Mouse (Mus musculus) midbrain, embryonic 16.5 days (tissue): ENCODE data around the gene Scg3. TPM values are rescaled to one million over a fixed set of nuclear protein-coding genes. Genes with fewer than 3 reads are reported as not detected.

Experiments
- ATAC-seq: fragments of 200-750 bp; cut with Nextera tagmentation; 2 replicates; pipeline ENCODE4 v1.8.0; 2017; ENCODE audit warnings: moderate TSS enrichment
- H3K27ac ChIP-seq: fragments of 300-500 bp; sonication (generic); 2 replicates; pipeline ENCODE4 v1.5.1; 2014; ENCODE audit warnings: mild to moderate bottlenecking, low read length, mixed read lengths
- H3K27me3 ChIP-seq: fragments of 300-500 bp; sonication (generic); 2 replicates; pipeline ENCODE4 v1.6.1; 2014; ENCODE audit warnings: low read depth, low read length, mixed read lengths; ENCODE audit not compliant: control insufficient read depth, insufficient read depth
- H3K36me3 ChIP-seq: fragments of 300-500 bp; sonication (generic); 2 replicates; pipeline ENCODE4 v1.6.1; 2014; ENCODE audit warnings: mild to moderate bottlenecking, low read length, moderate library complexity, mixed read lengths; ENCODE audit not compliant: control insufficient read depth, insufficient read depth
- H3K4me1 ChIP-seq: fragments of 300-500 bp; sonication (generic); 2 replicates; pipeline ENCODE4 v1.6.1; 2014; ENCODE audit warnings: mild to moderate bottlenecking, low read length, mixed read lengths; ENCODE audit not compliant: control insufficient read depth, insufficient read depth
- H3K4me2 ChIP-seq: fragments of 300-500 bp; sonication (generic); 2 replicates; pipeline ENCODE4 v1.6.1; 2014; ENCODE audit warnings: mild to moderate bottlenecking, low read length, mixed read lengths
- H3K4me3 ChIP-seq: fragments of 300-500 bp; sonication (generic); 2 replicates; pipeline ENCODE4 v1.5.1; 2014; ENCODE audit warnings: low read depth, mild to moderate bottlenecking, low read length, moderate library complexity, mixed read lengths
- H3K9ac ChIP-seq: fragments of 300-500 bp; sonication (generic); 2 replicates; pipeline ENCODE4 v1.6.1; 2014; ENCODE audit warnings: low read depth, low read length, mixed read lengths
- H3K9me3 ChIP-seq: fragments of 300-500 bp; sonication (generic); replicated peaks from 2 replicates; pipeline ENCODE4 v1.6.1; 2014; ENCODE audit warnings: mild to moderate bottlenecking, low read length, mixed read lengths; ENCODE audit not compliant: control insufficient read depth, poor library complexity, severe bottlenecking
- WGBS: fragments of 180-500 bp; shearing (Covaris S2); extraction: QIAGEN DNeasy Blood & Tissue Kit; methylation state at CpG from one replicate; pipeline ENCODE4 v1.1.7; 2014; 5-methylcytosine and 5-hydroxymethylcytosine counted together
- polyA plus RNA-seq: library from polyadenylated mRNA; unstranded; fragments of >200 nt; fragmentation: Nextera tagmentation; extraction: Ambion mirVana; gene quantifications from 2 replicates; pipeline ENCODE4 v1.2.1, GENCODE M21; 2015

Scg3 gene
- polyA plus RNA-seq, 1 experiment from 2014 or later = 134 TPM

DNA sequence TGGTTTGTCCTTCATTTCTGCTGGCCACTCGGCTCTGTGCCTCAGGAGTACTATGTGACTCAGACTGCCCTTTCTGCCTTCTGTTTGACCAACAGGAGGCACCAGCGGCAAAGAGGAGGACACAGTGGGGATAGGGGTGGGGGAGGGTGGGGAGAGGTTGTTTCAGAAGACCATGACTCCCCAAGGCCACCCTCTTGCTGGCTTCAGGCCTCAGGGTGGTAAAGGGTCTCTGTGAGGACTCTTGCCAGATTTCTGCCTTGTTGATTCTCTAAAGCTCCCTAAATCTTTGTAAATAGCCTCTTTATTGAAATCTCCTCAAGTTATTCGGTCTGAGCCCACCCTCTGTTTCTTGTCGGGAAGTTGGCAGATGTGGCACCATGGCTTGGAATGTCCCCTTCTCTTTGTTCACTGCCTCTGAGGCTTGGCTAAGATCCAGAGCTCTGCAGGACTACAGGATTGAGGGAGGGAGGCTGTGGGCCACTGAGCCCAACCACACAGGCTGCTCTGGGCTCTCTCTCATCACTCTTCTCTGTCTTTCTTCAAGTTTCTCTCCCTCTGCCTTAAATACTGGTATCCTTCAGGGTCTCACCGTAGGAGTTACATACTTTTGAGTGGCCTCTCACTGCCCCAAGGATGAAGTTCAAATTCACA lies 84.5 kb downstream of the Scg3 start:
- H3K9ac ChIP-seq = no peak overlapping the region
- no peaks in the 10 kb centered on the region for H3K9me3 ChIP-seq
- peak overlapping the region; percentile 39 for H3K27ac ChIP-seq
- no peak overlapping the region for H3K4me3 ChIP-seq
- no peak overlapping the region for H3K4me2 ChIP-seq
- no peaks in the 10 kb centered on the region for H3K27me3 ChIP-seq
- WGBS = 33% methylated on average over 5 of the region's 5 CpGs
- H3K4me1 ChIP-seq = peaks cover 8% of the 10 kb centered on the region
- ATAC-seq = peak; percentile 89
- H3K36me3 ChIP-seq = peaks cover 19% of the 10 kb centered on the region

- Histone ChIP-seq H3K36me3 (peaks cover 26% of the 10 kb centered on the region), H3K27me3 (no peaks in the 10 kb centered on the region), H3K4me1 (peaks cover 18% of the 10 kb centered on the region), H3K4me2 (no peak overlapping the region), H3K9ac (no peak overlapping the region), H3K27ac (no peak overlapping the region), H3K4me3 (no peak overlapping the region), H3K9me3 (no peaks in the 10 kb centered on the region)
- ATAC-seq = no peak
- 70% methylated on average over 4 of the region's 4 CpGs for WGBS
These were observed 86.3 kb downstream of the Scg3 start for GRCm38 (mm10) chr9:75597596-75597995.

- Histone ChIP-seq H3K27me3 (no peaks in the 10 kb centered on the region), H3K27ac (no peak overlapping the region), H3K36me3 (peaks cover 32% of the 10 kb centered on the region), H3K4me1 (peaks cover 18% of the 10 kb centered on the region), H3K4me3 (no peak overlapping the region), H3K9ac (no peak overlapping the region), H3K9me3 (no peaks in the 10 kb centered on the region), H3K4me2 (no peak overlapping the region)
- WGBS = 93% methylated on average over 13 of the region's 13 CpGs
- ATAC-seq = no peak
These were observed 86.8 kb downstream of the Scg3 start for GRCm38 (mm10) chr9:75597036-75597435.

DNA sequence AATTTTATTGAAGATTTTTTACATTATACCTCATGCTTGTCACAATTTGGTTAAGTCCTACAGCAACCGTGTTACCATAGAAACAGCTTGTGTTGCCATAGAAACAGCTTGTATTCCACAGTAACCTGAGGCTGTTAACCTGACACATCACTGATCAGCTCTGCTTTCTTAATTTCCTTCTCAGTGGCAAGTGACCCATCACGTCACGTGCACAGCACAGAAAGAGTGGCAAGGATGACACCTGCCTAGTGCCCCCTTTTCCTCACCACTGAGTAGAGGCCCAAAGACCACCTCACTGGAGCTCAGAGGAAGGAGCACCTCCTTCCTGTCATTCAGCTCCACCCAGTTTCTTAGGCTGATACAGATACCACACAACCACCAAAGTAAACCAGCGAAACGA lies 90.4 kb downstream of the Scg3 start:
- Histone ChIP-seq H3K36me3 (peaks cover 54% of the 10 kb centered on the region), H3K4me2 (no peak overlapping the region), H3K9ac (no peak overlapping the region), H3K27me3 (no peaks in the 10 kb centered on the region), H3K4me1 (peaks cover 10% of the 10 kb centered on the region), H3K4me3 (no peak overlapping the region), H3K9me3 (no peaks in the 10 kb centered on the region), H3K27ac (peak overlapping the region; percentile 55)
- WGBS = 70% methylated on average over 5 of the region's 5 CpGs
- peak; percentile 55 for ATAC-seq

Other genes with a start within 250 kb of the Scg3 start
- gene Leo1, start 242.5 kb downstream of the Scg3 start, polyA plus RNA-seq = 43.6 and 48.2 TPM in 2 replicates
- gene Tmod3, start 124.4 kb downstream of the Scg3 start, polyA plus RNA-seq = 78.0 and 82.7 TPM in 2 replicates
- 348 and 370 TPM in 2 replicates for gene Tmod2, start 72.7 kb downstream of the Scg3 start, polyA plus RNA-seq
- gene Lysmd2, start 58.3 kb downstream of the Scg3 start, polyA plus RNA-seq = 31.7 and 33.9 TPM in 2 replicates
- gene Bmp5, start 91.3 kb upstream of the Scg3 start, polyA plus RNA-seq = 2.6 and 3.4 TPM in 2 replicates